Mouse (Mus musculus) lung, adult 2 months (tissue): ENCODE results near the gene Nbea.

Experiments used
- CTCF ChIP-seq: fragments of 200-500 bp; IDR thresholded peaks from 2 replicates; pipeline ENCODE4 v1.5.1; 2011; ENCODE audit warnings: mild to moderate bottlenecking, low read length, control low read depth; ENCODE audit not compliant: insufficient read depth
- POLR2A ChIP-seq: fragments of 200-500 bp; IDR thresholded peaks from 2 replicates; pipeline ENCODE4 v1.6.1; 2011; ENCODE audit warnings: low read depth, mild to moderate bottlenecking, control low read depth, low read length, borderline replicate concordance; ENCODE audit errors: extremely low read depth

DNA sequence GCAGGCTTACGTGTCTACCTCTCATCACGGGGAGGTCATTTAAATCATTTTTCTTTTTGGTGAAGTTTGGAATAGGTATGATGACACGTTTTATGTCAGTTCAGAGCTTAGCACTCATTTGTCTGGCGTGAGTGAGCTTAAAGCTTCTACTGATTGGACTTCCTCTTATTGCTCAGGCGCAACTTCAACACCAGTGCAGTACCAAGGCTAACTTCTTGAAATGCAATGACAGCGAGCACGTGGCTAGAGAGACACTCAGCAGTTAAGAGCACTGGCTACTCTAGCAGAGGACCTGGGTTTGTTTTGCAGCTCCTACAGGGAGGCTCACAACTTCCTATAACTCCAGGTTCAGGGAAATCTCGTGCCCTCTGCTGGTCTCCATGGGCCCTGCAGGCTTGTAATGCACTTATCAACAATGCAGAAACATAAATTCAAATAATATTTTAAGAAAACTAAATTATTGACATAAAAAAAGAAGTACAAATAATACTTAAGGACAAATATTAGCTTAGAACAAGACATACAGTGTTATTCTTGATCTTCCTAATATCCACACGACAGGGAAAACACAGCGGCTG lies 523.2 kb downstream of the Nbea start:
- TF ChIP-seq CTCF (peak; percentile 37), POLR2A (no peak)
